Mouse (Mus musculus): Measurements from ENCODE around the gene H2-Aa. TPM values are rescaled to one million over a fixed set of nuclear protein-coding genes. Genes with fewer than 3 reads are reported as not detected.

H2-Aa gene
- polyA plus RNA-seq (2014; fragmentation: Nextera tagmentation; extraction: Ambion mirVana): not detected in 2 replicates

GRCm38 (mm10) chr17:34287648-34288047 is at the start of gene H2-Aa:
Gene H2-Aa, minus strand, starts transcription at chr17:34287823.
- Histone ChIP-seq H3K4me3 (ENCODE audit: low read depth, low read length) (no peak within 1 kb of the TSS), H3K27ac (ENCODE audit: low read depth, low read length) (no peak within 1 kb of the TSS), H3K9me3 (replicated peaks; ENCODE audit: control insufficient read depth, low read length) (no peaks in the 10 kb centered on the region), H3K9ac (ENCODE audit: low read depth, low read length) (no peak within 1 kb of the TSS), H3K27me3 (ENCODE audit: control insufficient read depth, insufficient read depth, low read length) (no peaks in the 10 kb centered on the region), H3K4me1 (ENCODE audit: control insufficient read depth, insufficient read depth, low read length) (no peaks in the 10 kb centered on the region), H3K4me2 (no peak within 1 kb of the TSS), H3K36me3 (ENCODE audit: control insufficient read depth, insufficient read depth, low read length) (no peaks in the 10 kb centered on the region)
- 15% methylated on average over 8 of the region's 8 CpGs for WGBS (ENCODE audit: insufficient replicate concordance)
- ATAC-seq (replicated peaks; ENCODE audit: insufficient number of reproducible peaks, low FRiP score, low TSS enrichment): no peak

- 83% methylated on average over 1 of the region's 1 CpGs for WGBS (ENCODE audit: insufficient replicate concordance)
- Histone ChIP-seq H3K4me3 (ENCODE audit: low read depth, low read length) (no peak overlapping the region), H3K4me2 (no peak overlapping the region), H3K27ac (ENCODE audit: low read depth, low read length) (no peak overlapping the region), H3K4me1 (ENCODE audit: control insufficient read depth, insufficient read depth, low read length) (no peaks in the 10 kb centered on the region), H3K9ac (ENCODE audit: low read depth, low read length) (no peak overlapping the region), H3K27me3 (ENCODE audit: control insufficient read depth, insufficient read depth, low read length) (no peaks in the 10 kb centered on the region), H3K36me3 (ENCODE audit: control insufficient read depth, insufficient read depth, low read length) (no peaks in the 10 kb centered on the region), H3K9me3 (replicated peaks; ENCODE audit: control insufficient read depth, low read length) (no peaks in the 10 kb centered on the region)
- ATAC-seq (replicated peaks; ENCODE audit: insufficient number of reproducible peaks, low FRiP score, low TSS enrichment): no peak
Observed at GRCm38 (mm10) chr17:34331200-34331599, 43.6 kb upstream of the H2-Aa start.

GRCm38 (mm10) chr17:34329807-34330206 is 42.2 kb upstream of the H2-Aa start:
- H3K4me2 ChIP-seq: no peak overlapping the region
- H3K9me3 ChIP-seq (replicated peaks; ENCODE audit: control insufficient read depth, low read length): no peaks in the 10 kb centered on the region
- H3K4me3 ChIP-seq (ENCODE audit: low read depth, low read length): no peak overlapping the region
- no peak overlapping the region for H3K27ac ChIP-seq (ENCODE audit: low read depth, low read length)
- no peak for ATAC-seq (replicated peaks; ENCODE audit: insufficient number of reproducible peaks, low FRiP score, low TSS enrichment)
- H3K27me3 ChIP-seq (ENCODE audit: control insufficient read depth, insufficient read depth, low read length): no peaks in the 10 kb centered on the region
- no peaks in the 10 kb centered on the region for H3K36me3 ChIP-seq (ENCODE audit: control insufficient read depth, insufficient read depth, low read length)
- WGBS (ENCODE audit: insufficient replicate concordance): 31% methylated on average over 2 of the region's 2 CpGs
- H3K9ac ChIP-seq (ENCODE audit: low read depth, low read length): no peak overlapping the region
- H3K4me1 ChIP-seq (ENCODE audit: control insufficient read depth, insufficient read depth, low read length): no peaks in the 10 kb centered on the region

- Histone ChIP-seq H3K4me2 (no peak overlapping the region), H3K9ac (ENCODE audit: low read depth, low read length) (no peak overlapping the region), H3K9me3 (replicated peaks; ENCODE audit: control insufficient read depth, low read length) (no peaks in the 10 kb centered on the region), H3K27ac (ENCODE audit: low read depth, low read length) (no peak overlapping the region), H3K36me3 (ENCODE audit: control insufficient read depth, insufficient read depth, low read length) (no peaks in the 10 kb centered on the region), H3K27me3 (ENCODE audit: control insufficient read depth, insufficient read depth, low read length) (no peaks in the 10 kb centered on the region), H3K4me3 (ENCODE audit: low read depth, low read length) (no peak overlapping the region), H3K4me1 (ENCODE audit: control insufficient read depth, insufficient read depth, low read length) (no peaks in the 10 kb centered on the region)
- 70% methylated on average over 3 of the region's 3 CpGs for WGBS (ENCODE audit: insufficient replicate concordance)
- ATAC-seq (replicated peaks; ENCODE audit: insufficient number of reproducible peaks, low FRiP score, low TSS enrichment): no peak
Observed at GRCm38 (mm10) chr17:34326373-34326772, 38.8 kb upstream of the H2-Aa start.

- H3K4me3 ChIP-seq (ENCODE audit: low read depth, low read length): no peak within 1 kb of the TSS
- no peaks in the 10 kb centered on the region for H3K27me3 ChIP-seq (ENCODE audit: control insufficient read depth, insufficient read depth, low read length)
- H3K9me3 ChIP-seq (replicated peaks; ENCODE audit: control insufficient read depth, low read length): no peaks in the 10 kb centered on the region
- ATAC-seq (replicated peaks; ENCODE audit: insufficient number of reproducible peaks, low FRiP score, low TSS enrichment): no peak; the same call in 1 of the 2 replicates
- no peak within 1 kb of the TSS for H3K9ac ChIP-seq (ENCODE audit: low read depth, low read length)
- H3K4me1 ChIP-seq (ENCODE audit: control insufficient read depth, insufficient read depth, low read length): no peaks in the 10 kb centered on the region
- 49% methylated on average over 4 of the region's 4 CpGs for WGBS (ENCODE audit: insufficient replicate concordance)
- no peak within 1 kb of the TSS for H3K27ac ChIP-seq (ENCODE audit: low read depth, low read length)
- H3K4me2 ChIP-seq: no peak within 1 kb of the TSS
- H3K36me3 ChIP-seq (ENCODE audit: control insufficient read depth, insufficient read depth, low read length): no peaks in the 10 kb centered on the region
Observed at GRCm38 (mm10) chr17:34325436-34325835, 37.8 kb upstream of the H2-Aa start, which contains the start of gene H2-Eb2. Gene H2-Eb2, plus strand, starts transcription at chr17:34325665.

GRCm38 (mm10) chr17:34317275-34317674 is 29.7 kb upstream of the H2-Aa start:
- no peak overlapping the region for H3K4me3 ChIP-seq (ENCODE audit: low read depth, low read length)
- no peak for ATAC-seq (replicated peaks; ENCODE audit: insufficient number of reproducible peaks, low FRiP score, low TSS enrichment)
- no peaks in the 10 kb centered on the region for H3K4me1 ChIP-seq (ENCODE audit: control insufficient read depth, insufficient read depth, low read length)
- no peak overlapping the region for H3K9ac ChIP-seq (ENCODE audit: low read depth, low read length)
- no peak overlapping the region for H3K27ac ChIP-seq (ENCODE audit: low read depth, low read length)
- no peaks in the 10 kb centered on the region for H3K9me3 ChIP-seq (replicated peaks; ENCODE audit: control insufficient read depth, low read length)
- peaks cover 3% of the 10 kb centered on the region; the same call in 1 of the 2 replicates for H3K27me3 ChIP-seq (ENCODE audit: control insufficient read depth, insufficient read depth, low read length)
- 39% methylated on average over 2 of the region's 2 CpGs for WGBS (ENCODE audit: insufficient replicate concordance)
- no peak overlapping the region for H3K4me2 ChIP-seq
- no peaks in the 10 kb centered on the region for H3K36me3 ChIP-seq (ENCODE audit: control insufficient read depth, insufficient read depth, low read length)

GRCm38 (mm10) chr17:34316697-34317096 is 29.1 kb upstream of the H2-Aa start:
- ATAC-seq (replicated peaks; ENCODE audit: insufficient number of reproducible peaks, low FRiP score, low TSS enrichment): no peak
- Histone ChIP-seq H3K36me3 (ENCODE audit: control insufficient read depth, insufficient read depth, low read length) (no peaks in the 10 kb centered on the region), H3K4me1 (ENCODE audit: control insufficient read depth, insufficient read depth, low read length) (no peaks in the 10 kb centered on the region), H3K4me2 (no peak overlapping the region), H3K27ac (ENCODE audit: low read depth, low read length) (no peak overlapping the region), H3K9me3 (replicated peaks; ENCODE audit: control insufficient read depth, low read length) (no peaks in the 10 kb centered on the region), H3K27me3 (ENCODE audit: control insufficient read depth, insufficient read depth, low read length) (peaks cover 3% of the 10 kb centered on the region; the same call in 1 of the 2 replicates), H3K9ac (ENCODE audit: low read depth, low read length) (no peak overlapping the region), H3K4me3 (ENCODE audit: low read depth, low read length) (no peak overlapping the region)
- WGBS (ENCODE audit: insufficient replicate concordance): 66% methylated on average over 2 of the region's 2 CpGs

GRCm38 (mm10) chr17:34315512-34315911 is 27.9 kb upstream of the H2-Aa start:
- Histone ChIP-seq H3K9ac (ENCODE audit: low read depth, low read length) (no peak overlapping the region), H3K27ac (ENCODE audit: low read depth, low read length) (no peak overlapping the region), H3K4me3 (ENCODE audit: low read depth, low read length) (no peak overlapping the region), H3K4me2 (no peak overlapping the region), H3K27me3 (ENCODE audit: control insufficient read depth, insufficient read depth, low read length) (peaks cover 3% of the 10 kb centered on the region; the same call in 1 of the 2 replicates), H3K9me3 (replicated peaks; ENCODE audit: control insufficient read depth, low read length) (no peaks in the 10 kb centered on the region), H3K4me1 (ENCODE audit: control insufficient read depth, insufficient read depth, low read length) (no peaks in the 10 kb centered on the region), H3K36me3 (ENCODE audit: control insufficient read depth, insufficient read depth, low read length) (no peaks in the 10 kb centered on the region)
- ATAC-seq (replicated peaks; ENCODE audit: insufficient number of reproducible peaks, low FRiP score, low TSS enrichment): no peak
- 75% methylated on average over 1 of the region's 1 CpGs for WGBS (ENCODE audit: insufficient replicate concordance)

GRCm38 (mm10) chr17:34314286-34314685 is 26.7 kb upstream of the H2-Aa start:
- H3K4me2 ChIP-seq: no peak overlapping the region
- ATAC-seq (replicated peaks; ENCODE audit: insufficient number of reproducible peaks, low FRiP score, low TSS enrichment): no peak
- no peaks in the 10 kb centered on the region for H3K36me3 ChIP-seq (ENCODE audit: control insufficient read depth, insufficient read depth, low read length)
- peaks cover 3% of the 10 kb centered on the region; the same call in 1 of the 2 replicates for H3K27me3 ChIP-seq (ENCODE audit: control insufficient read depth, insufficient read depth, low read length)
- 57% methylated on average over 9 of the region's 9 CpGs for WGBS (ENCODE audit: insufficient replicate concordance)
- no peak overlapping the region for H3K27ac ChIP-seq (ENCODE audit: low read depth, low read length)
- 0 out of 2 replicates have a peak, but pooled peaks cover 2% of the 10 kb centered on the region for H3K4me1 ChIP-seq (ENCODE audit: control insufficient read depth, insufficient read depth, low read length)
- H3K9me3 ChIP-seq (replicated peaks; ENCODE audit: control insufficient read depth, low read length): no peaks in the 10 kb centered on the region
- H3K4me3 ChIP-seq (ENCODE audit: low read depth, low read length): no peak overlapping the region
- no peak overlapping the region for H3K9ac ChIP-seq (ENCODE audit: low read depth, low read length)

All from heart, embryonic 11.5 days (tissue).